Mouse (Mus musculus): ENCODE results near the gene Vstm5.

DNA sequence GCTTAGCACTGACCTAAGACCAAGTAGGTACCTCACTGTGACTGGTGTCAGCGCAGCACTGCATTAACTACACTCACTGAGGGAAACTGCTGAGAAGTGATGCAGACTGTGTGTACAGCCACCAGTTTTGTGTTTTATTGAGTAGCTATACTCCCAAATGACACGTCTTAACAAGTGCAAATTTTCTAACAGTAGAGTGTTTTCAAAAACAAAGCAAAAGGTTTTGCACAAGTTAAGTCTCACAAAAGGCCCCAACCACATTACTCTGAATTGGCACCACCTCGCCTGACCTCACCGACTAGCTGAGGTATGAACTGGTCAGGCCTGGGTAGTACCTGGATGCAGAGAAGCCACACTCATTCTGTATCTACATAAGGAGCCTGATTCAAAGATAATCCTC lies 38.0 kb downstream of the Vstm5 start:
- TF ChIP-seq ZC3H11A (IDR thresholded peaks at IDR 0.05; ENCODE audit: borderline replicate concordance, low read depth, low read length) (no peak), MAFK (IDR thresholded peaks at IDR 0.05; ENCODE audit: insufficient read depth, low read depth, low read length) (no peak)

Measured in ES-E14 (cell line).